Mouse (Mus musculus) liver, postnatal 0 days (tissue): ENCODE data around the gene Dnajc5. TPM values are rescaled to one million over a fixed set of nuclear protein-coding genes. Genes with fewer than 3 reads are reported as not detected.
"Not testable (repeated sequence)": the region's sequence is repeated elsewhere in the genome, so short reads cannot be mapped to it uniquely, and the experiment has no call there.

Experiments
- ATAC-seq: fragments of 200-750 bp; cut with Nextera tagmentation; 2 replicates; pipeline ENCODE4 v1.8.0; 2017; ENCODE audit warnings: mild to moderate bottlenecking, moderate library complexity
- DNase-seq: peaks from one replicate; pipeline ENCODE4 v3.0.0-alpha.2; 2016
- H3K27ac ChIP-seq: fragments of 300-500 bp; sonication (generic); 2 replicates; pipeline ENCODE4 v1.5.1; 2014; ENCODE audit warnings: antibody characterized with exemption, moderate library complexity, mild to moderate bottlenecking, low read depth
- H3K27me3 ChIP-seq: fragments of 300-500 bp; sonication (generic); 2 replicates; pipeline ENCODE4 v1.6.1; 2014; ENCODE audit warnings: low read length, control low read depth, mixed read lengths; ENCODE audit not compliant: insufficient read depth
- H3K36me3 ChIP-seq: fragments of 300-500 bp; sonication (generic); replicated peaks from 2 replicates; pipeline ENCODE4 v1.6.1; 2014; ENCODE audit warnings: mild to moderate bottlenecking, control low read depth, low read length, moderate library complexity, mixed read lengths; ENCODE audit not compliant: insufficient read depth
- H3K4me1 ChIP-seq: fragments of 300-500 bp; sonication (generic); 2 replicates; pipeline ENCODE4 v1.6.1; 2014; ENCODE audit warnings: antibody characterized with exemption, mild to moderate bottlenecking, control low read depth; ENCODE audit not compliant: insufficient read depth
- H3K4me2 ChIP-seq: fragments of 300-500 bp; sonication (generic); 2 replicates; pipeline ENCODE4 v1.6.1; 2014; ENCODE audit warnings: low read depth, mild to moderate bottlenecking, low read length, moderate library complexity, mixed read lengths
- H3K4me3 ChIP-seq: fragments of 300-500 bp; sonication (generic); 2 replicates; pipeline ENCODE4 v1.5.1; 2014; ENCODE audit warnings: low read depth, low read length
- H3K9ac ChIP-seq: fragments of 300-500 bp; sonication (generic); replicated peaks from 2 replicates; pipeline ENCODE4 v1.6.1; 2014; ENCODE audit warnings: mild to moderate bottlenecking, moderate library complexity
- H3K9me3 ChIP-seq: fragments of 300-500 bp; sonication (generic); 2 replicates; pipeline ENCODE4 v1.6.1; 2016; ENCODE audit warnings: mild to moderate bottlenecking, control low read depth, low read length, mixed read lengths
- CTCF ChIP-seq: sonication (generic); IDR thresholded peaks from 2 replicates; pipeline ENCODE4 v1.5.1; 2016; ENCODE audit warnings: antibody characterized with exemption, low read depth
- EP300 ChIP-seq: IDR thresholded peaks from 2 replicates; pipeline ENCODE4 v1.6.1; 2016; ENCODE audit warnings: antibody characterized with exemption, low read depth, mild to moderate bottlenecking
- WGBS: fragments of 180-500 bp; shearing (Covaris S2); extraction: QIAGEN DNeasy Blood & Tissue Kit; methylation state at CpG from one replicate; pipeline ENCODE4 v1.1.7; 2014; ENCODE audit not compliant: insufficient replicate concordance; 5-methylcytosine and 5-hydroxymethylcytosine counted together
- polyA plus RNA-seq: library from polyadenylated mRNA; unstranded; fragments of >200 nt; fragmentation: Nextera tagmentation; extraction: Ambion mirVana; gene quantifications from 2 replicates; pipeline ENCODE4 v1.2.1, GENCODE M21; 2015

Gene Dnajc5
- polyA plus RNA-seq, 1 experiment from 2014 or later = 24.7 TPM

DNA sequence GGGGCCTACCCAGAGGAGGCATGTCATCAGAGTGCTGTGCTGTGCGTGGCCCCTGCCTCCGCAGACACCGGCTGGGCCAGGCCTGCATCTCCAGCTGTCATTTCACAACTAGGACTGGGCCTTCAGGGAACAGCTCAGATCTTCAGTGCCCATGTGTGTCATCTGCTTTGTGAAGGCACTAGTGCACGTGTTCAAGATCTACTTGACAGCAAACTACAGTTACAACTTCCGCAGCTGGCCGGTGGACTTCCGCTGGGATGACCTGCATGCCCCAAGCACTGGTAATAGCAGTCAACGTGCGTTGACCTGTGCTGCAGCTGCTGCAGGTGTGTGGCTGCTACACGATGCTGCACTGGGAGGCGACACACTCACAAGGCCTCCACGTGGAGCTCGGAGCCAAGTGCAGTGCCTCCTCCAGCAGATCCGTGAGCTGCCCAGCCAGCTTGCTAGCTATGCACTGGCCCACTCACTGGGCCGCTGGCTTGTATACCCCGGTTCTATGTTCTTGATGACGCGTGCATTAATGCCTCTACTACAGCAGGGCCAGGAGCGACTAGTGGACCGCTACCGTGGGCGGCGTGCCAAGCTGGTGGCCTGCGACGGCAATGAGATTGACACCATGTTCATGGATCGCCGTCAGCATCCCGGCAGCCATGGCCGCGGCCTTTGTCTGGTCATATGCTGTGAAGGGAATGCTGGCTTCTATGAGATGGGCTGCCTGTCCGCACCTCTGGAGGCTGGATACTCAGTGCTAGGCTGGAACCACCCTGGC lies 26.9 kb upstream of the Dnajc5 start, which contains the start of gene Abhd16b:
Gene Abhd16b, plus strand, starts transcription at position 51 of the 772 bp plus-strand sequence.
- 86% methylated on average over 31 of the region's 31 CpGs for WGBS
- Histone ChIP-seq H3K4me3 (no peak within 1 kb of the TSS), H3K27ac (0 out of 2 replicates have a peak within 1 kb of the TSS, but pooled peaks have one; percentile 11), H3K27me3 (no peaks in the 10 kb centered on the region), H3K4me2 (peak within 1 kb of the TSS; percentile 50), H3K36me3 (no peaks in the 10 kb centered on the region), H3K9ac (no peak within 1 kb of the TSS), H3K4me1 (peaks cover 15% of the 10 kb centered on the region), H3K9me3 (no peaks in the 10 kb centered on the region)
- DNase-seq (no peak), ATAC-seq (no peak)
- TF ChIP-seq EP300 = no peak
- TF ChIP-seq CTCF = no peak

- H3K27ac ChIP-seq = no peak overlapping the region
- no peaks in the 10 kb centered on the region for H3K9me3 ChIP-seq
- peaks cover 19% of the 10 kb centered on the region for H3K4me1 ChIP-seq
- H3K27me3 ChIP-seq = no peaks in the 10 kb centered on the region
- H3K36me3 ChIP-seq = peaks cover 4% of the 10 kb centered on the region; the same call in 1 of the 2 replicates
- H3K4me3 ChIP-seq = no peak overlapping the region
- TF ChIP-seq EP300 = no peak
- TF ChIP-seq CTCF = no peak
- WGBS = 76% methylated on average over 26 of the region's 26 CpGs
- H3K9ac ChIP-seq = no peak overlapping the region
- no peak for ATAC-seq
- DNase-seq = no peak
- no peak overlapping the region for H3K4me2 ChIP-seq
These were observed 25.9 kb upstream of the Dnajc5 start for GRCm38 (mm10) chr2:181494266-181494945.

DNA sequence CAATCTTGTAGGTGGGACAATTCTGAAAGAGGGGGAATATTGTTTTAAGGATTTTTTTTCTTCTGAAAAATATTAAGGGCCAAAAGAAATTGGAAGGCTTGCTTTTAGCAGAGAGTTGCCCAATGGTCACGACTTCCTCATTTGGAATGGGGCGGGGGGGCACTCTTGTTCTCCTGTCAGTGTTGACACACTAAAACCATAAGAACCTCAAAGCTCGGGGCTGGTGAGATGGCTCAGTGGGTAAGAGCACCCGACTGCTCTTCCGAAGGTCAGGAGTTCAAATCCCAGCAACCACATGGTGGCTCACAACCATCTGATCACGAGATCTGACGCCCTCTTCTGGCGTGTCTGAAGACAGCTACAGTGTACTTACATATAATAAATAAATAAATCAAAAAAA lies 24.4 kb upstream of the Dnajc5 start:
- not testable (repeated sequence) for ATAC-seq, H3K27me3 ChIP-seq, H3K9me3 ChIP-seq, H3K9ac ChIP-seq
- H3K4me2 ChIP-seq = peak overlapping the region; percentile 96; the same call in 1 of the 2 replicates
- H3K27ac ChIP-seq = peak overlapping the region; percentile 100; the same call in 1 of the 2 replicates
- peaks cover 19% of the 10 kb centered on the region for H3K4me1 ChIP-seq
- DNase-seq = peak; percentile 60
- H3K4me3 ChIP-seq = peak overlapping the region; percentile 95; the same call in 1 of the 2 replicates
- 28% methylated on average over 8 of the region's 8 CpGs for WGBS
- H3K36me3 ChIP-seq = peaks cover 18% of the 10 kb centered on the region

- peaks cover 22% of the 10 kb centered on the region for H3K36me3 ChIP-seq
- TF ChIP-seq EP300 = 0 out of 2 replicates have a peak, but pooled peaks have one; percentile 8
- TF ChIP-seq CTCF = peak; percentile 80
- peak overlapping the region; percentile 96 for H3K4me2 ChIP-seq
- no peaks in the 10 kb centered on the region for H3K27me3 ChIP-seq
- DNase-seq (peak; percentile 76), ATAC-seq (peak; percentile 60)
- no peaks in the 10 kb centered on the region for H3K9me3 ChIP-seq
- 3% methylated on average over 8 of the region's 8 CpGs for WGBS
- H3K27ac ChIP-seq = peak overlapping the region; percentile 100
- H3K4me3 ChIP-seq = peak overlapping the region; percentile 95
- H3K9ac ChIP-seq = peak overlapping the region; percentile 58
- H3K4me1 ChIP-seq = peaks cover 19% of the 10 kb centered on the region
These were observed 24.0 kb upstream of the Dnajc5 start for GRCm38 (mm10) chr2:181496281-181496680.

DNA sequence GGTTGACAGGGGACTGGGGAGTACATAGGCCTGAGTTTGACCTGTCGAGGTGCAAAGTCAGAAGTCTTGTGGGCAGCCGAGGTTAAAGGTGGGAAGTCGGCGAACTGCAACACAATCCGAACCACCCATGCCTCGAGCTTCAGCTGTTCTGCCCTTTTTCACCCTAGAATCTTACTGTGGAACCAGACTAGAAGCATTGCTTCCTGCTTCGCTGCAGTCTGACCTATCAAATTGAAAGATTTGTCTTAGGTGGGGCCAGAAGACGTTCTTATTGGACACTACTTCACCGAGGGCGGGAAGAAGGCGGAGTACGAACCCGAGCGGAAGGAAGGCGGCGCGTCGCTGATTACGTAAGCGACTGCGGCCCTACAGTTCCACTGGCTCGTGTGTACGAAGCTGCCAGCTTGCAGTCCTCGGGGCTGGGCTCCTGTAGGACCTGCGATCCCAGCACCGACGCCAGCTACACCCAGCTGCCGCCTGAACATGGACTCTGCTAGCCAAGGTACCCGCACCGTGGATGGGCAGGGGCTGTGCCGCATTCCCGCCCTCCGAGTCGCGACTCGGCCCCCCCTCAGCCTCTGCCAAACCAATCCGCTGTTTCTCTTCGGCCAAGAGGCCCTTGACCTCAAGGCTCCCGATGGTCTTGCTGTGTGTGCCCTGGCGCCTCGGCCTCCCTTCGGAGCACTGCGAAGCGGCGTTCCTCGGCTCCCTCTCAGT lies 23.3 kb upstream of the Dnajc5 start, which contains the start of gene Tpd52l2:
Gene Tpd52l2, plus strand, starts transcription at position 312 of the 717 bp plus-strand sequence.
- H3K9ac ChIP-seq = peak within 1 kb of the TSS; percentile 97
- DNase-seq (peak; percentile 94), ATAC-seq (peak; percentile 95)
- peaks cover 29% of the 10 kb centered on the region for H3K36me3 ChIP-seq
- peaks cover 16% of the 10 kb centered on the region for H3K4me1 ChIP-seq
- peak within 1 kb of the TSS; percentile 95 for H3K4me3 ChIP-seq
- peak within 1 kb of the TSS; percentile 100 for H3K27ac ChIP-seq
- H3K27me3 ChIP-seq = no peaks in the 10 kb centered on the region
- WGBS = 1% methylated on average over 46 of the region's 46 CpGs
- no peak for TF ChIP-seq EP300
- no peaks in the 10 kb centered on the region for H3K9me3 ChIP-seq
- H3K4me2 ChIP-seq = peak within 1 kb of the TSS; percentile 96

DNA sequence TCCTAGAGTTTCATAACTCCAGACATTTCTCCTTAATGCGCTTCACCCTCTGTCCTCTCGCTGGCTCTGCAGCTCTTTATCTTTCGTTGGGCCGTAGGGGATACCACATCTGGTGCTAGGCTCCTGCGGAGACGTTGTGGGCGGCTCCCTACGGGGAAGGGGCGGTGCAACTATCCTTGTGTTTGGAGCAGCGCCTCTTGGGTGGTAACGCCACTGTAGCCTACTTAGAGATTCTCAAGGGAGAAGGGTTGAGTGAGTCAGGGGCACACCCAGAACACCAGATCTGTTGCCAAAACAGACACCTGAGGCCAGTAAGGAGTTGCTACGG lies 22.8 kb upstream of the Dnajc5 start:
- peak overlapping the region; percentile 100 for H3K27ac ChIP-seq
- H3K4me2 ChIP-seq = peak overlapping the region; percentile 96
- peak; percentile 84 for DNase-seq
- H3K9ac ChIP-seq = peak overlapping the region; percentile 97
- no peaks in the 10 kb centered on the region for H3K27me3 ChIP-seq
- H3K4me1 ChIP-seq = peaks cover 14% of the 10 kb centered on the region
- WGBS = 0% methylated on average over 12 of the region's 12 CpGs
- no peak for TF ChIP-seq EP300
- no peak for TF ChIP-seq CTCF
- ATAC-seq = peak; percentile 76
- H3K36me3 ChIP-seq = peaks cover 34% of the 10 kb centered on the region
- H3K4me3 ChIP-seq = peak overlapping the region; percentile 95
- no peaks in the 10 kb centered on the region for H3K9me3 ChIP-seq
